Mouse (Mus musculus): ENCODE measurements at regions not wholly inside any gene's neighbourhood (a gene's known extent, or its start where the extent isn't known, plus 50 kb on each side); places are given as distances from the start of the nearest gene placed in this dataset.

- Histone ChIP-seq H3K9me3 (ENCODE audit: control insufficient read depth, insufficient read depth, low read depth, low read length) (no peaks in the 10 kb centered on the region), H3K4me1 (ENCODE audit: control insufficient read depth in 2 of 2, insufficient read depth in 2 of 2, low read length in 2 of 2, poor library complexity in 1 of 2) (peaks cover 1 to 8% of the 10 kb centered on the region in 2 experiments; a peak in 2 of 4 replicates), H3K36me3 (ENCODE audit: control insufficient read depth, insufficient read depth, low read length, poor library complexity, severe bottlenecking) (no peaks in the 10 kb centered on the region), H3K9ac (ENCODE audit: insufficient read depth, low read depth, low read length, poor library complexity, severe bottlenecking) (no peak overlapping the region), H3K27ac (ENCODE audit: insufficient read depth, low read depth, low read length, poor library complexity, severe bottlenecking) (no peak overlapping the region), H3K4me3 (ENCODE audit: insufficient read depth in 1 of 2, low read depth in 1 of 2, low read length in 2 of 2, poor library complexity in 1 of 2, severe bottlenecking in 1 of 2) (peak overlapping the region in 1 of 2 experiments; percentile 1; a peak in 1 of 4 replicates)
- no peak for TF ChIP-seq CHD2 (IDR thresholded peaks at IDR 0.05; ENCODE audit: low read depth, low read length)
- TF ChIP-seq HCFC1 (IDR thresholded peaks at IDR 0.05; ENCODE audit: borderline replicate concordance, insufficient read depth, low read length) = no peak
- no peak for TF ChIP-seq MAFK (IDR thresholded peaks at IDR 0.05; ENCODE audit: insufficient read depth, low read depth, low read length)
- no peak for TF ChIP-seq ZC3H11A (IDR thresholded peaks at IDR 0.05; ENCODE audit: borderline replicate concordance, low read depth, low read length)
- TF ChIP-seq ZNF384 (IDR thresholded peaks at IDR 0.05; ENCODE audit: low read depth, low read length) = no peak
- in situ Hi-C loops (cut with MboI; ENCODE audit: low sequenced_read_pairs in 2 of 2, unreplicated experiment in 2 of 2) = loop anchor here in 1 of 2 experiments (25.0 kb wide), 1 partner anchor 981 kb away; the partner anchor contains the start of gene Id2
- peak; percentile 13 for DNase-seq (ENCODE audit: low read depth, low spot score)
Observed at GRCm38 (mm10) chr12:26067866-26068684, 347.0 kb downstream of the Rnf144a start.

GRCm38 (mm10) chr12:26060378-26060777 is 354.7 kb downstream of the Rnf144a start:
- no peak for TF ChIP-seq MAFK (IDR thresholded peaks at IDR 0.05; ENCODE audit: insufficient read depth, low read depth, low read length)
- TF ChIP-seq CHD2 (IDR thresholded peaks at IDR 0.05; ENCODE audit: low read depth, low read length) = no peak
- no peak for TF ChIP-seq ZC3H11A (IDR thresholded peaks at IDR 0.05; ENCODE audit: borderline replicate concordance, low read depth, low read length)
- DNase-seq (ENCODE audit: low read depth, low spot score) = no peak

GRCm38 (mm10) chr12:26059090-26059489 is 356.0 kb downstream of the Rnf144a start:
- DNase-seq (ENCODE audit: low read depth, low spot score) = no peak
- H3K36me3 ChIP-seq (ENCODE audit: control insufficient read depth, insufficient read depth, low read length, poor library complexity, severe bottlenecking) = no peaks in the 10 kb centered on the region
- no peaks in the 10 kb centered on the region for H3K4me1 ChIP-seq (ENCODE audit: control insufficient read depth in 2 of 2, insufficient read depth in 2 of 2, low read length in 2 of 2, poor library complexity in 1 of 2)
- no peak overlapping the region for H3K9ac ChIP-seq (ENCODE audit: insufficient read depth, low read depth, low read length, poor library complexity, severe bottlenecking)
- in situ Hi-C loops (cut with MboI; ENCODE audit: low sequenced_read_pairs in 2 of 2, unreplicated experiment in 2 of 2) = loop anchor here in 1 of 2 experiments (25.0 kb wide), 1 partner anchor 972 kb away; the partner anchor contains the start of gene Id2
- no peak for TF ChIP-seq ZNF384 (IDR thresholded peaks at IDR 0.05; ENCODE audit: low read depth, low read length)
- no peaks in the 10 kb centered on the region for H3K9me3 ChIP-seq (ENCODE audit: control insufficient read depth, insufficient read depth, low read depth, low read length)
- no peak overlapping the region for H3K27ac ChIP-seq (ENCODE audit: insufficient read depth, low read depth, low read length, poor library complexity, severe bottlenecking)
- H3K4me3 ChIP-seq (ENCODE audit: insufficient read depth in 1 of 2, low read depth in 1 of 2, low read length in 2 of 2, poor library complexity in 1 of 2, severe bottlenecking in 1 of 2) = no peak overlapping the region

More at GRCm38 (mm10) chr12:26060378-26060777, 354.7 kb downstream of the Rnf144a start:
- Histone ChIP-seq H3K9me3 (ENCODE audit: control insufficient read depth, insufficient read depth, low read depth, low read length) (no peaks in the 10 kb centered on the region), H3K9ac (ENCODE audit: insufficient read depth, low read depth, low read length, poor library complexity, severe bottlenecking) (no peak overlapping the region), H3K27ac (ENCODE audit: insufficient read depth, low read depth, low read length, poor library complexity, severe bottlenecking) (no peak overlapping the region), H3K36me3 (ENCODE audit: control insufficient read depth, insufficient read depth, low read length, poor library complexity, severe bottlenecking) (no peaks in the 10 kb centered on the region), H3K4me3 (ENCODE audit: insufficient read depth in 1 of 2, low read depth in 1 of 2, low read length in 2 of 2, poor library complexity in 1 of 2, severe bottlenecking in 1 of 2) (no peak overlapping the region), H3K4me1 (ENCODE audit: control insufficient read depth in 2 of 2, insufficient read depth in 2 of 2, low read length in 2 of 2, poor library complexity in 1 of 2) (no peaks in the 10 kb centered on the region)
- in situ Hi-C loops (cut with MboI; ENCODE audit: low sequenced_read_pairs in 2 of 2, unreplicated experiment in 2 of 2) = loop anchor here in 1 of 2 experiments (25.0 kb wide), 1 partner anchor 973 kb away; the partner anchor contains the start of gene Id2

GRCm38 (mm10) chr12:26057491-26058054 is 357.5 kb downstream of the Rnf144a start:
- Histone ChIP-seq H3K27ac (ENCODE audit: insufficient read depth, low read depth, low read length, poor library complexity, severe bottlenecking) (no peak overlapping the region), H3K36me3 (ENCODE audit: control insufficient read depth, insufficient read depth, low read length, poor library complexity, severe bottlenecking) (no peaks in the 10 kb centered on the region), H3K9me3 (ENCODE audit: control insufficient read depth, insufficient read depth, low read depth, low read length) (no peaks in the 10 kb centered on the region), H3K9ac (ENCODE audit: insufficient read depth, low read depth, low read length, poor library complexity, severe bottlenecking) (no peak overlapping the region), H3K4me1 (ENCODE audit: control insufficient read depth in 2 of 2, insufficient read depth in 2 of 2, low read length in 2 of 2, poor library complexity in 1 of 2) (no peaks in the 10 kb centered on the region), H3K4me3 (ENCODE audit: insufficient read depth in 1 of 2, low read depth in 1 of 2, low read length in 2 of 2, poor library complexity in 1 of 2, severe bottlenecking in 1 of 2) (no peak overlapping the region)
- DNase-seq (ENCODE audit: low read depth, low spot score) = no peak
- in situ Hi-C loops (cut with MboI; ENCODE audit: low sequenced_read_pairs in 2 of 2, unreplicated experiment in 2 of 2) = loop anchor here in 1 of 2 experiments (25.0 kb wide), 1 partner anchor 970 kb away; the partner anchor contains the start of gene Id2
- TF ChIP-seq HCFC1 (IDR thresholded peaks at IDR 0.05; ENCODE audit: borderline replicate concordance, insufficient read depth, low read length) (no peak), MAFK (IDR thresholded peaks at IDR 0.05; ENCODE audit: insufficient read depth, low read depth, low read length) (no peak), CHD2 (IDR thresholded peaks at IDR 0.05; ENCODE audit: low read depth, low read length) (no peak), ZC3H11A (IDR thresholded peaks at IDR 0.05; ENCODE audit: borderline replicate concordance, low read depth, low read length) (no peak), ZNF384 (IDR thresholded peaks at IDR 0.05; ENCODE audit: low read depth, low read length) (no peak)
